Mouse (Mus musculus) neural tube, embryonic 13.5 days (tissue): ENCODE results near the gene Gm45521. TPM values are rescaled to one million over a fixed set of nuclear protein-coding genes. Genes with fewer than 3 reads are reported as not detected.

Experiments used
- ATAC-seq: fragments of 200-750 bp; cut with Nextera tagmentation; 2 replicates; pipeline ENCODE4 v1.8.0; 2017; ENCODE audit warnings: low read depth, mild to moderate bottlenecking, moderate TSS enrichment, moderate library complexity
- H3K27ac ChIP-seq: fragments of 300-500 bp; sonication (generic); replicated peaks from 2 replicates; pipeline ENCODE4 v1.5.1; 2015; ENCODE audit warnings: moderate library complexity, mild to moderate bottlenecking, inconsistent platforms
- H3K27me3 ChIP-seq: fragments of 300-500 bp; sonication (generic); 2 replicates; pipeline ENCODE4 v1.6.1; 2015; ENCODE audit warnings: mild to moderate bottlenecking, inconsistent platforms
- H3K36me3 ChIP-seq: fragments of 300-500 bp; sonication (generic); 2 replicates; pipeline ENCODE4 v1.6.1; 2015; ENCODE audit warnings: mild to moderate bottlenecking, inconsistent platforms
- H3K4me1 ChIP-seq: fragments of 300-500 bp; sonication (generic); replicated peaks from 2 replicates; pipeline ENCODE4 v1.6.1; 2015; ENCODE audit warnings: inconsistent platforms
- H3K4me2 ChIP-seq: fragments of 300-500 bp; sonication (generic); 2 replicates; pipeline ENCODE4 v1.6.1; 2015; ENCODE audit warnings: inconsistent platforms, mild to moderate bottlenecking, moderate library complexity
- H3K4me3 ChIP-seq: fragments of 300-500 bp; sonication (generic); 2 replicates; pipeline ENCODE4 v1.5.1; 2015; ENCODE audit warnings: mild to moderate bottlenecking, inconsistent platforms
- H3K9ac ChIP-seq: fragments of 300-500 bp; sonication (generic); 2 replicates; pipeline ENCODE4 v1.6.1; 2015; ENCODE audit warnings: moderate library complexity, mild to moderate bottlenecking, inconsistent platforms
- H3K9me3 ChIP-seq: fragments of 300-500 bp; sonication (generic); 2 replicates; pipeline ENCODE4 v1.6.1; 2016; ENCODE audit warnings: inconsistent platforms
- WGBS: fragments of 180-500 bp; shearing (Covaris S2); methylation state at CpG from one replicate; pipeline ENCODE4 v1.1.7; 2015; 5-methylcytosine and 5-hydroxymethylcytosine counted together
- polyA plus RNA-seq: library from polyadenylated mRNA; unstranded; fragments of >200 nt; fragmentation: Nextera tagmentation; extraction: Ambion mirVana; gene quantifications from 2 replicates; pipeline ENCODE4 v1.2.1, GENCODE M21; 2015

Gm45521 gene
- polyA plus RNA-seq, 1 experiment from 2014 or later, result 0.31 TPM

- H3K27me3 ChIP-seq, result no peaks in the 10 kb centered on the region
- no peak overlapping the region for H3K4me2 ChIP-seq
- H3K4me3 ChIP-seq, result no peak overlapping the region
- no peak overlapping the region for H3K27ac ChIP-seq
- WGBS, result 83% methylated on average over 3 of the region's 3 CpGs
- ATAC-seq, result no peak
- H3K4me1 ChIP-seq, result no peaks in the 10 kb centered on the region
- no peak overlapping the region for H3K9ac ChIP-seq
- no peaks in the 10 kb centered on the region for H3K9me3 ChIP-seq
- no peaks in the 10 kb centered on the region for H3K36me3 ChIP-seq
Observed at GRCm38 (mm10) chr14:7989961-7990360, 32.9 kb downstream of the Gm45521 start.

DNA sequence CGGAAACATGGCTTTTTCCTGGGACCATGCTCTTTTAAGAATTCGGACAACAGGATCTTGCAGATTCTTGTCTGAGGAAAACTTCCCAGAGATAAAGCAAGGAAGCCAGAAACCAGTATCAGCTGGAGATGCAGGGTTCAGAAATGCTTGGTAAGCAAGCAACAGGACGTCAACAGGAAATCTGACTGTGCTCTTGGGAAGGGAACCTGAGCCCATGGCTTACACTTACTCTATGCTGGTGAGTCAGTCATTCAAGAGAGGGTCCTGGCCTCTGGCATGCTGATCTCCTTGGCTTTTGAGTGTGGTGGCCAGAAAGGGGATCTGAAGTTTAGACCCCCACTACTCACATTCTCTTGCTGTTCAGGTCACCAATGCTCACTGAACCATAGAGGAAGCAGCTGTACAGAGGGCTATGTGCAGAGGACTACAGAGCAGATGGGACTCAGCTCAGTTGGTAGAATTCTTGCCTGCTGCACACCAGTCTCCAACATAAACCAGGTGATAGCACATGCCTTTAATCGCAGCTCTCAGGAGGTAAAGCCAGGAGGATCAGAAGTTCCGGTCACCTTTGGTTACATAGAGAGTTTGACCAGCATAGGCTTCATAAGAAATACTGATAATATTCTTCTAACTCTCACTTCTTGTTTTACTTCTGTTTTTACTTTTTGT is 34.2 kb downstream of the Gm45521 start:
- Histone ChIP-seq H3K36me3 (no peaks in the 10 kb centered on the region), H3K9me3 (no peaks in the 10 kb centered on the region), H3K27me3 (0 out of 2 replicates have a peak, but pooled peaks cover 3% of the 10 kb centered on the region), H3K4me3 (no peak overlapping the region), H3K27ac (no peak overlapping the region), H3K9ac (no peak overlapping the region), H3K4me2 (no peak overlapping the region), H3K4me1 (no peaks in the 10 kb centered on the region)
- no peak for ATAC-seq
- WGBS, result 80% methylated on average over 5 of the region's 5 CpGs

- 0 out of 2 replicates have a peak, but pooled peaks cover 3% of the 10 kb centered on the region for H3K27me3 ChIP-seq
- no peak overlapping the region for H3K4me2 ChIP-seq
- ATAC-seq, result no peak
Observed at GRCm38 (mm10) chr14:7992158-7992557, 35.1 kb downstream of the Gm45521 start.

GRCm38 (mm10) chr14:7994271-7994767 is 37.2 kb downstream of the Gm45521 start, which contains the start of gene Dnase1l3:
TSS of gene Dnase1l3 (minus strand) at chr14:7994573.
- H3K27ac ChIP-seq, result no peak within 1 kb of the TSS
- H3K36me3 ChIP-seq, result no peaks in the 10 kb centered on the region
- no peak within 1 kb of the TSS for H3K9ac ChIP-seq
- no peaks in the 10 kb centered on the region; the same call in 1 of the 2 replicates for H3K4me1 ChIP-seq
- WGBS, result 78% methylated on average over 8 of the region's 8 CpGs
- ATAC-seq, result no peak
- H3K9me3 ChIP-seq, result no peaks in the 10 kb centered on the region
- H3K4me2 ChIP-seq, result no peak within 1 kb of the TSS
- no peak within 1 kb of the TSS for H3K4me3 ChIP-seq
- H3K27me3 ChIP-seq, result peaks cover 13% of the 10 kb centered on the region

More at GRCm38 (mm10) chr14:7992158-7992557, 35.1 kb downstream of the Gm45521 start:
- no peaks in the 10 kb centered on the region for H3K36me3 ChIP-seq
- no peaks in the 10 kb centered on the region; the same call in 1 of the 2 replicates for H3K4me1 ChIP-seq
- H3K9ac ChIP-seq, result no peak overlapping the region
- 77% methylated on average over 6 of the region's 6 CpGs for WGBS
- H3K4me3 ChIP-seq, result no peak overlapping the region
- H3K27ac ChIP-seq, result no peak overlapping the region
- H3K9me3 ChIP-seq, result no peaks in the 10 kb centered on the region

- H3K36me3 ChIP-seq, result no peaks in the 10 kb centered on the region
- peak overlapping the region; percentile 61 for H3K9ac ChIP-seq
- peak overlapping the region; percentile 50 for H3K4me2 ChIP-seq
- peak; percentile 70 for ATAC-seq
- 3% methylated on average over 15 of the region's 15 CpGs for WGBS
- no peaks in the 10 kb centered on the region for H3K9me3 ChIP-seq
- peaks cover 4% of the 10 kb centered on the region for H3K4me1 ChIP-seq
- H3K27ac ChIP-seq, result no peak overlapping the region
- H3K27me3 ChIP-seq, result peaks cover 41% of the 10 kb centered on the region
- H3K4me3 ChIP-seq, result 0 out of 2 replicates have a peak overlapping the region, but pooled peaks have one; percentile 16
Observed at GRCm38 (mm10) chr14:7997255-7997696, 40.2 kb downstream of the Gm45521 start.

GRCm38 (mm10) chr14:7999030-7999429 is 41.9 kb downstream of the Gm45521 start:
- no peak overlapping the region for H3K27ac ChIP-seq
- peaks cover 14% of the 10 kb centered on the region for H3K4me1 ChIP-seq
- no peak for ATAC-seq
- no peaks in the 10 kb centered on the region for H3K9me3 ChIP-seq
- WGBS, result 84% methylated on average over 3 of the region's 3 CpGs
- no peak overlapping the region for H3K9ac ChIP-seq
- H3K27me3 ChIP-seq, result peaks cover 41% of the 10 kb centered on the region
- no peak overlapping the region for H3K4me3 ChIP-seq
- no peak overlapping the region for H3K4me2 ChIP-seq
- H3K36me3 ChIP-seq, result no peaks in the 10 kb centered on the region

- ATAC-seq, result no peak
Observed at GRCm38 (mm10) chr14:7999435-7999834, 42.3 kb downstream of the Gm45521 start.

DNA sequence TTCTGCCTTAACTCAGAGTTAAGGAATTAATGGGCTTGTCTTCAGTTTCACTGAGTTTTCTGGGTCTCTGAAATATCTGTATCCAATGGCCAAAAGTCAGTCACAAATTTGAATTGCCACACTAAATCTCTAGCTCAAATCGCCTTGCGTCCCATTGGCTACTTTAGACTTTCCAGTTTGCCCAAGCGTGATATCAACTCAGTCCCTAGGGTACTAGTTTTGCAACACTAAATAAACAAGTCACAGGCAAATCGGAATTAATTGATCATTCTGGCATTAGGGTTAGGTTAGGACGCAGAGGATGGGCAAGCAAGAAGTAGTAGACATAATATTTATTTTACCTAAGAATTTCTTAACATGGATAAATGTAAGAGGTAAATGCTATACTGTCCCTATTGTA is 43.2 kb downstream of the Gm45521 start:
- Histone ChIP-seq H3K9me3 (no peaks in the 10 kb centered on the region), H3K9ac (no peak overlapping the region), H3K4me2 (no peak overlapping the region), H3K4me3 (no peak overlapping the region), H3K27me3 (peaks cover 41% of the 10 kb centered on the region), H3K27ac (no peak overlapping the region), H3K4me1 (peaks cover 21% of the 10 kb centered on the region), H3K36me3 (no peaks in the 10 kb centered on the region)
- no peak for ATAC-seq
- 85% methylated on average over 5 of the region's 5 CpGs for WGBS

More at GRCm38 (mm10) chr14:7999435-7999834, 42.3 kb downstream of the Gm45521 start:
- Histone ChIP-seq H3K4me1 (peaks cover 18% of the 10 kb centered on the region), H3K9ac (no peak overlapping the region), H3K27ac (no peak overlapping the region), H3K9me3 (no peaks in the 10 kb centered on the region), H3K4me3 (no peak overlapping the region), H3K36me3 (no peaks in the 10 kb centered on the region), H3K27me3 (peaks cover 41% of the 10 kb centered on the region), H3K4me2 (no peak overlapping the region)
- WGBS, result 83% methylated on average over 5 of the region's 5 CpGs

DNA sequence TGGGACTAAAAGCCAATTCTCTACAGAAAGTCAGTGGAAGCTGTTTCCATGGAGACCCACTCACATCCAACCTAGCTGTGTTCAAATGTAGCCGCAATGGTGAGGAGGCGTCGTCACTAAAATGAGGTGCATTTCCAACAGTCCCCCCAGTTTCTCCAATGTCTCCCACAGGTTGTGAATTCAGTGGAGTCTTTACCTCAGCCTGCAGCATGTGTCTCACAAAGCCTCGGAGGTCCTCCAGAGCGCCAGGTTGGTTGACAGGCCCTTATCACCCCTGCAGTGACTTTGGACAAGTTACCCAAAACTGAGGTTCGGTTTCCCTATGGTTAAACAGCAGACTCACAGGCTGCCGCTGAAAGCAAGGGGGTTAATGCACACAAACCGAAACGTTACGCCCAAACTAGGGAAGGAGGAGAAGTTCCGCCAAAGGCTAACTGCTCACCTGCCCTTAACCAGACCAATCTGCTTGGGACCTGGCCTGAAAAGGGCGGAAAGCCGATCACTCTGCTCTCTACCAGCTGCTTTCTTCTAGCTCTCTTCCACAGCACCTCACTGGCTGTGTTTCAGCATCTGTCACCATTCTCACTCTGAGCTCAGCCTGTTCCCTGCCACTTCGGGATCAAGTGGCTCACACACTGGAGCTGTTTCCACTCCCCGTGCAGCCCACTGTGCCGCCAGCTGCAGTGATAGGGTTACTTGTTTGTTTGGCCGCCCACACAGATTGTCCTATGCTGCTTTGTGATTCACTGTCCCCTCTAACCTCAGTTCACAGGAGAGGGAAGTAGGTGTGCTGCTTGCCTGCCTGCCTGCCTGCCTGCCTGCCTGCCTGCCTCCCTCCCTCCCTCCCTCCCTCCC is 44.0 kb downstream of the Gm45521 start:
- H3K27me3 ChIP-seq, result peaks cover 38% of the 10 kb centered on the region
- H3K4me3 ChIP-seq, result no peak overlapping the region
- no peak overlapping the region for H3K27ac ChIP-seq
- H3K9me3 ChIP-seq, result no peaks in the 10 kb centered on the region
- H3K4me1 ChIP-seq, result peaks cover 21% of the 10 kb centered on the region
- H3K9ac ChIP-seq, result no peak overlapping the region
- no peak for ATAC-seq
- H3K36me3 ChIP-seq, result no peaks in the 10 kb centered on the region
- WGBS, result 27% methylated on average over 17 of the region's 17 CpGs
- H3K4me2 ChIP-seq, result no peak overlapping the region

DNA sequence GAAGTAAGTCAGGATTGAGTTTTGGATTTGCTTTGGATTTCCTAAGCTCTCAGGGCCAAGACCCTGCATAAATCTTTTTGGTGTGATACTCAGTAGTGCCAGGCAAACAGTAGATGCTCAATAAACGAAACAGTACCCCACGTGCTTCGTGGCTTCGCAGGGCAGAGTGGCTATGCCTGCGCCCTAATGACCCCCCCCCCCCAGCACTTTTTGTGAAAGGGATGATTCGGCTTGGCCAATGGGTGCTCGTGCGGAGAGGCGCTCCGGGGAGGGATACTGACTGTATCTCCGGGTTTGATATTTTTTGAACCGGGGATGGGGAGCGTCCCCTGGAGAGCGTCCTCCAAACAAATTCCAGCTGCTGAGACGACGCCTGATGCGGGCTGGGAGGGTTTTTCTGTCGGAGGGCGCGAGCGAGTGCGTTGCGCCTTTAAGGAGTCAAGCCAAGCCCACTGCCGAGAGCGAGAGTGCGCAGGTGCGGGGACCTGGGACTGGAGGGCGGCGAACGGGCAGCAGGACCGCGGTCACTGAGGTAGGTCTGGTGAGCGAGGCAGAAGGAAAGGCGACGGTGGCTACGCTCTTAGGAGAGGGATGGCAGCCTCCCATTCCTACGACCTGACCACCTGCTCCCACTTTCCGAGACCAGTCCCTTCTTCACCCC is 45.5 kb downstream of the Gm45521 start, which contains the start of gene Abhd6:
Gene Abhd6, plus strand, starts transcription at position 471 of the 661 bp plus-strand sequence.
- Histone ChIP-seq H3K9ac (peak within 1 kb of the TSS; percentile 75), H3K9me3 (no peaks in the 10 kb centered on the region), H3K27me3 (peaks cover 38% of the 10 kb centered on the region), H3K4me2 (peak within 1 kb of the TSS; percentile 75), H3K4me1 (peaks cover 21% of the 10 kb centered on the region), H3K36me3 (no peaks in the 10 kb centered on the region), H3K27ac (peak within 1 kb of the TSS; percentile 68), H3K4me3 (peak within 1 kb of the TSS; percentile 57)
- peak; percentile 93 for ATAC-seq
- WGBS, result 1% methylated on average over 38 of the region's 38 CpGs

DNA sequence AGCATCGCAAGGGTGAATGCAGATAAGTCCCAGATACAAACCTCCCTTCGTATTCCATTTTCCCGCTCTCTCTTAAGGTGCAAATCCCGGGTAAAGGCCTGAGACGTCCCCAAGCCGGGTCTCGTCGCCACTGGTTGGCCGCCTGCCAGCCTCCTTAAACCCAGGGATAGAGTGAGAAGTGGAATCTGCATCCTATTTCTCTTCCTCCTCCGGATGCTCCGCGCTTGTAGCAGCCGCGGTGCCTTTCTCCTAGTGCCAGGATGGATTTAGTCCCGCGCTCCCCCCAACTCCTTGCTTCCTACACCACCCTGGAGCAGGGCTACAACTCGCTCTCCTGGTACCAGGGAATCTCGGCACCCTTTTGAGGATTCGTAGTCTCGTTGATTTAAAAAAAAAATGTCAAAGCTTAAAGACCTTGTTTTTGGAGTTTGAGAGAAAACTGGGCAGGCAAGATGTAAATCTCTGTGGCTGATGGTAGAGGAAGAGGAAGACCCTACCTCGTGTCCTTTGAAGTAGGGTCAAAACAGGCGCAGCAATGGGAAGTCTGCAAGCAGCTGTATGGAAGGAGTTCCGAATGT is 46.1 kb downstream of the Gm45521 start:
- peak overlapping the region; percentile 75 for H3K9ac ChIP-seq
- peak overlapping the region; percentile 68 for H3K27ac ChIP-seq
- H3K4me3 ChIP-seq, result peak overlapping the region; percentile 57
- ATAC-seq, result peak; percentile 77
- H3K9me3 ChIP-seq, result no peaks in the 10 kb centered on the region
- H3K36me3 ChIP-seq, result no peaks in the 10 kb centered on the region
- H3K4me1 ChIP-seq, result peaks cover 25% of the 10 kb centered on the region
- H3K4me2 ChIP-seq, result peak overlapping the region; percentile 75
- whole genome bisulfite sequencing, result under 1% methylated on average over 23 of the region's 23 CpGs
- peaks cover 38% of the 10 kb centered on the region for H3K27me3 ChIP-seq
